Mouse (Mus musculus): ENCODE results near the gene Rgs6. TPM values are rescaled to one million over a fixed set of nuclear protein-coding genes. Genes with fewer than 3 reads are reported as not detected.

Rgs6 gene
- polyA plus RNA-seq, 2 experiments from 2014 or later: 0.28 TPM; not detected in 1

DNA sequence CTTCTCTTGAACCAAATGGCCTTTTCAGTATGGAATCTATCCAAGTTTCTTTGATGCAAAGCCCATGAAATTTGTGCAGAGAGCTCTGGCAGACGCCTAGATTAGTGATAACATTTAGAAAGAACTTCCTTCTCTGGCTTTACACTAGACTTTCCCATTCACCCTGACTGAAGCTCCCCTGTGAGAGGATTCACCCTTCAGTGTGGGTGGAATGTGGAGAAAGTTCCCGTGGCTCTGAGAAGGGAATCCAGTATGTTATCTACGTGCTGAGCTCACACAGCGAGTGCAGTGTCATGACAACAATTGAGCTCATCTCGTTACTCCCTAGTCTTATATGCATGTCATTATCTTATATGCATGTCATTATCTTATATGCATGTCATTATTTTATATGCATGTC lies 61.9 kb downstream of the Rgs6 start:
- no peak for ATAC-seq

DNA sequence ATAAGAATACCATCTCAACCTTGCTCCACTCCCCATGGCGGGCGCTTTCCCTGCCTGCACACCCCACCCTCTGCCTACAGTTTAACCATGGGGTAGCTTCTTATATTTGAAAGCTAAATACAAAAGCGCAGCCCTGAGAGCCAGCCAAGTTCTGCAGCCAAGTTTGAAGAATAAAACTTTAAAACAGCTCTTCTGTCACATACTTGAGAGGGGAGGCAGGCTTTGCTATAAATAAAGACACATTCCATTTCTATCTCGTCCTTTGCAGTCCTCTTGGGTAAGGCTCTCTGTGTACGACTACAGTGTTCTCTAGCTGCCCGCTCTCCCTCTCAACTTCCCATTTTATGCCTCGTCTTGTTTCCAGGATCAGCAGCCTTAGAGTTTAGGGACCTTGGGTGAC lies 76.5 kb downstream of the Rgs6 start:
- ATAC-seq: no peak

DNA sequence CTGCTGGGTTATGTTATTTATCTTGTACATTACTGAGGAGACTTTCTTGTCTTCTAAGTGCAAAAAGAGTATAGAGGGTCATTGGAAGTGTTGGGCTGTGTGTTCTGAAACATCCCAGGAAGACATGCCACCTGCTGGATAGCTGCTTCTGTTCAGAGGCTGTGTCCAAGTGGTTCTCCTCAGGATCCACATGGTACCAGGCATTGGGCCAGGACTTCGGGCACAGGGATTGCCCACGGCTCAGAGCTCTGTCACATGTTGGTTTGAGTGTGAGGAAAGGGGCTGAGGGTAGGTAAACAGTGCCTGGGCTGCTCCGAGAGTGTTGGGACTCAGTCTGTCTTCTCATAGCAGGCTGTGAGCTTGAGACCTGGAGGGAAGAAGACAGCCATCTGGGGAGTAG lies 79.3 kb downstream of the Rgs6 start:
- ATAC-seq: no peak

DNA sequence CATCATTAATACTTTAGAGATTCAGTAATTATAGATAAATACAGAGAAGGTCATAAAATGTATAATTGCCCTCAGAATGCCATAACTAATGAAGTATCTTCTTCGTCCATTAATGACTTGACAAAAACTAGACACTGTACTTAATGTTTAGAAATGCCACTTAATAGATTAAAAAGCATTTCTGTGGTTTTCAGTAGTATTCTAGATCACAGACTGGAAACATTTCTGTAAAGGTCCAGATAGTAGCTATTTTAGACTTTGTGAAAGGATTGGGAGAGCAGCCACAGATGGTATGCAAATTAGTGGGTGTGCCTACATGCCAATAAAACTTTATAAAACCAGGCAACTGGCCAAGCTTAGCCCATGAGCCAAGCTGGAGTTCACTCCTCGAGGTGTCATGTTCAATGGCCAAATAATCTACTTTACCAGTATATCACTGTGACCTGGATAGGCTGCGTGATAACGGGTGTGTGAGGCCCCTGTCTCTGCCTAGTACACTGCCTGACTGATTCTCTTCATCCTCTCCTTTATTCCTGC lies 82.2 kb downstream of the Rgs6 start:
- ATAC-seq: no peak

DNA sequence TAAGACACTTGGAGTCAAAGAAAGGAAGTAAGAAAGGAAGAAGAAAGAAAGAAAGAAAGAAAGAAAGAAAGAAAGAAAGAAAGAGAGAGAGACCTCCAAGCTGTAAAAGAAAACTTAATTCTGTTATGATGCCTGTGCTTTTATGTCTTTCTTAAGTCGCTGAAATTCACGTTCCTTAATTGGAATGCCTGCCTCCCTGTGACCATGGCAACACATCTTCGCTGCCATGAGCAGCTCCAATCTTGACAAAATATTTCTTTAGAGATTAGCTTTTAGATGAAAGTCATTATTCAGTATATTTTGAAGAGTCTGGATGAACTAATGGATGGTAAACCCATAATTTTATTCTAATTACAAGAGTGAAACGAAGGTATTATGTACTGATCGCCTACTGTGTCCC lies 83.5 kb downstream of the Rgs6 start:
- no peak for ATAC-seq

DNA sequence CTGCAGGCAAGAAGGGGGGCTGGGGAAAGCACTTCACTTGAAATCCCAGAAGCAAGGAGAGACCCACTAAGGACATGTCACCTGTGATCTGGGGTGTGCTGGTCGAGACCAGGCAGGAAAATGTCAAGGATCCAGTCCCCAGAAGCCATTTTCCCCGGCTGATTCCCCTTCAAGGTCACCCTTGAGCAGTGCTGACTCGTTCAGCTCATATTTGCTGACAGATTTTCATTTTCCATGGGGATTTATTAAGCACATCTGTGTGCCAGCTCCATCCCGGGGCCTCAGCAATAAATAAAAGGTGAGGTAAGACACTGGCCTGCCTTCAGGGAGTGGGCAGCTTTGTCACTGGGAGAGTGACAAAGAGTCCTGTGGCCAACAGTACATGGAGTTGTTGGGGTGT lies 87.0 kb downstream of the Rgs6 start:
- ATAC-seq: no peak

DNA sequence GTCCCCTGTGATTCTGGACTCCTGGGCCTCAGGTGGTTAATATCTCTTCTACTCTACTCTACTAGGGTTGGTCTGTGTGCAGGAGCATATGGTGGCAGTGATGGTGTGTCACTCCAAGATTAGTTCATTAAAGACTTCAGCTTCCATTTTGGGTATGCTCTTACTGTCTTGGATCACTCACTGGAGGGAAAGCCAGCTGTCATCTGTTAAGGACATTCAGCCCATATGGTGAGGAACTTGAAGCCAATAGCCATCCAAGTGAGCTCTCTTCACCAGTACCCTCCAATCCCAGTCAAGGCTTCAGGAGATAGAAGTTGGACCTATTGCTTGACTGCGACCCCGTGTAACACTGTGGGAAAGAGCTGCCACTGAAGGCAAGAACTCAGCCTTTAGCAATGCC lies 98.9 kb downstream of the Rgs6 start:
- no peak for ATAC-seq

DNA sequence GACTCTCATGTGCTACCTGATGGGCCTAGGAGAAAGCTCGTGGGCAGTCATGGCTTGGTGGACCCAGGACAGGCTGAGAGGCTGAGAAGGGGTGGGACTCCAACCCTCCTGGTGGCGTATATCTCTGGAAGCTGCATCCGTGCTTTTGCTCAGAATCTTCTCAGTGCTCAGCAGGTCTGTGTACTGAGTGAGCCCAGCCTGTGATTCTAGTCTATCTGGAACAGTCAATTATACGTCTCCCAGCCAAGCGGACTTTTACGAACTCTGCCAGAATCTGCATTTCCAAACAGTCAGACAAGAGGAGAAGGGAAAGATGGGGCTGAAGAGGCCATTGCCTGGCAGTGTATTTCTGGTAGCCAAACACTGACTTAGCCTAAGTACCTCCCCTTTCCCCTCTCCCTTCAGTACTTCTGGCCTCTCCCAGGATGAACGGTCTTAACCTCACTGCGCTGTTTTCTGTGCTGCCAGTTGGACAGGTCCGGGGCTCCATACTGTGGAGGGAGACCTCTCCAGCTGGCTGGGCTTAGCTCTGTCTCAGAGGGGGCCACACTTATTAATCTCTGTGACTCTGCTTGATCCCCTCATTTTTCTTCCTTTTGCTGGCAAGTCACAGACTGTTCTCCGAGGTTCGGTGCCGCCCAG lies 110.9 kb downstream of the Rgs6 start:
- no peak for ATAC-seq

DNA sequence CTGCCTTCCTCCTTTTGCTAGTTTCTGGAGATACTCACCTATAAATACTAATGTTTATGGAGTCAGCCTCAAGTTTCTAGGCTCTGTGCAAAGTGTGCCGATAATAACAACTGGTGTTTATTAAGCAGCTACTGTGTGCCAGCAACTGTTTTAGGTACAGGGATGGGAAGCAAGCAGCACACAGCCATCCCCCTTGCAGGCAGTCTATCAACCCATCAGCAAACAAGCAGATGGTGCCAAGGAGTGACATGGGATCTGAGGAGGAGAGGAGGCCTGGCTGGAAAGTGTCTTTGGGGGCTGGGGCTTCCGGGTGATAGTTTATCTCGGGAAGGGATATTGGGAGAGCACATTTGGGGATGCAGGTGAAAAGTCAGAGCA lies 111.4 kb downstream of the Rgs6 start:
- ATAC-seq: no peak

DNA sequence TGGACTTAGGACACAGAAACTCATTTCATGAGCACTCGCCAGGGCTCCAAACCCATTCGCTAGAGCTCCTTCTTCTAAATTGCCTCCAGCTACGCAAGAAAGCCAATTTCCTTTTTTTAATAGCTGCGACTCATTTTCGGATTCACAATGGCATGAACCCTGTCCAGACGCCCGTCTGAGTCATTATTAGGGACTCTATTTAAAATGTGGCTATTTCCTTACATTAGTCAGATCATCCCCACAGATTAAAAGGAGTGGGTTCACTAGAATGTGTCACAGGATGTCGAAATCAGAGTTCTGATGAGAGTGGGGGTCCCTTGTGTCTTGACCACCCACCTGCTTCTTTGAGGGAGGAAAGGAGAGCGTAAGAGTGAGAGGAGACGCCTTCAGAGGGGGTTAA lies 112.1 kb downstream of the Rgs6 start:
- ATAC-seq: no peak

DNA sequence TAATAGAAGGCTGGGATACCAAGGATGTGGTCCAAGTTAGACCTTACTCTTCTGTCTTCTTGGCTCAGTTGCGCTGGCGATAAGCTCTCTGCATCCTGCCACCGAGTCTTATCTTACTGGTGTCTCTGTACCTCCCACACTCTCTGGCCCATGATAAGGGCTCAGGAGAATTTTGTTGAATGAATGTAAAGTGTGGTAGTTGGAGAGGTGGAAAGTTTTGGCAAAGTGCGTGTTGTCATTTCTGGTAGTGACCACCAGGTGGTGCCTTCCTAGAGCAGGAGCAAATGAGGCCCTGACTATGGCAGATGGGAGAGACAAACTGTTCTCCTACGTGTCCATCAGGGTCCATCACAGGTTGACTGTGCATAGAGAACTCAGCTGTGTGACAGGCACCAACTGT lies 112.7 kb downstream of the Rgs6 start:
- ATAC-seq: no peak

DNA sequence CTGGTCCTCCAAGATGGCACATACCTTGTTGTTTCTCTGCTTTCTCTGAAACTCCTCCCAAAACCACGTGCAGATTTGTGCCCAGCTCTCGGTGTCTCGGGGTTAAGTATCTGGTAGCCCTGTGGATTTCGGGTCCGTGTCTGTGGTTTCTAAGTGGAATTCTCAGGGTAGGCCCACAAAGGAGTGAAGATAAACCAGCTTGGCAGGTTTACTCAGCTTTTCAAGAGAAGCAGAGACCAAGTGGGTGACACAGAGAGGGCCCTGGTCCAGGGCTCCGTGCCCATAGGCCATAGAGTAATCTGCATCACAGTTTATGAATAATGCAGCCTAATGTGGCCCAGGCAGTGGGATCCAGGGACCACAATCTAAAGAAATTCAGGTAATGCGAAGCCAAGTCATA lies 113.3 kb downstream of the Rgs6 start:
- no peak for ATAC-seq

DNA sequence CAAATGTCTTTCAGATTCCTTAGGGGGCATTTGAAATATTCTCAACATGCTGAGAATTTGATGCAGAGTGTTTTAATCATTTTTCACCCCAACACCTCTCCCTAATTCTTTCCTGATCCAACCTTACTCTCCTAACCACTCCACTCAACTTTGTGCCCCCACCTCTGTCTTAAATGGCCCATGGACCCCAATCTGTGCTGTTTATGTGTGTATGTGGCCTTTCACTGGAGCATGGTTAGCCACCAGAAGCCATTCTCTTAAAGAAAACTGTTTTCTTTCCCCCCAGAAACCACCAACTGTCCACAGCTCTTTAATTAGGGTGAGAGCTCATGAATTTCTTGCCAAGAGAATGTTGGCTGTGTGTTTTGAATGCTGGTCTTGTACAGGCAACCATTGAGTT lies 122.3 kb downstream of the Rgs6 start:
- no peak for ATAC-seq

DNA sequence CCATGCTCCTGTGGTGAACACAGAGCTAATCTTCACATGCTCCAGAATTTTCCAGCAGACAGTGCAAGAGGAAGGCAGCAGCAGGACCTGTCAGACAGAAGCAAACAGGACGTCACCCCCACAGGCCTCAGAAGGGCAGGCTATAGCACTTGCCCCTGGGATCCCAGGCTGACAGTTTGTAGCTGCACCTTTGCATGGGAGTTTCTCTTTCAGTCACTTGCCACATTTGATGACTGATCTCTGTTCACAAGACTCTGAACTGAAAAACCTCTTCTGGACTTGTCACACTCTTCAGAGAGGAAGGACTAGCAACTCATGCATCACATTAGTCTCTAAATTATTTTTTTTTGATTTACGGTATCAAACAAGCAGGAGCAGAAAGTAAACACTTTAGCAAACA lies 126.2 kb downstream of the Rgs6 start:
- no peak for ATAC-seq

DNA sequence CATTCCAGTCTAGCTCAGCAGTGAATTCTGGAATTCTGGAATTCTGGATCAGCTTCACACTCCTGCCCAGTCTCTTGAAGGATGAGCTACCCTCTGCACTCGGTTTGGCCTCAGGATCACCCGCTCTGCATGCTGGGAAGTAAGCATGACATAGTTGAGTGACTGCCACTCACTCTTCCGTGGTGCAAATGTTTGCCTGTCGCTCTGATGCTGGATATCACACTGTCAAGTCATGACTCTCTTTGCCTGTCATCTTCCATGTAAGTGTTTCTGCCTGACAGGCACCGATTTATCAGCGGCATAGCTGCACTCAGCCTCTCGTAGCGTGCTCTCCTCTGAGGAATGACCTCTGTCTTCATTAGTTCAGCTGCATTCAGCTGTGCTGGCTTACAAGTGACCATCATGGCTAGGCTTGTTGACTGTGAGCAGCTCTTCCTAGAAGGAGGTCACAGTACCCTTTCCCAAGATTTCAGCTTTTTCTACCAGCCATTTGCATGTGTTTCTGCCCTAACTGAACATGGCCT lies 135.0 kb downstream of the Rgs6 start:
- ATAC-seq: no peak

DNA sequence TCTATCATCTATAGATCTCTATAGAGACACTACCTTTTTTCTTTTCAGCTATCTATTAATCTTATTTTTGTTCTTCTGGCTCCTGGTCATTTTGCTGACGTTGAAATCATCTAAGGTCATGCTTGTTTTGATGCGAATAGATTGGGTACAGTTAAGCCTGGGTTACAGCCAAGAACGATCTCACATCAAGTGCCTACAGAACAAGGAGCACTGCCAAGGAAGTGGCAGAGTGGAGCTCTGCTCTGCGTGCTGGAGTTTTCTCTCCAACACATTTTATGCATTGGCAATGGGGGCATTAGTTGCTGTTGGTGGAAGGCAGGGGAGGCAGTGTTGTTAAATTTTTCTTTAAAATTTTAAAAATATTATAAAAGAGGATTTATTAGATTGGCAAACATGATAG lies 138.2 kb downstream of the Rgs6 start:
- ATAC-seq: no peak

DNA sequence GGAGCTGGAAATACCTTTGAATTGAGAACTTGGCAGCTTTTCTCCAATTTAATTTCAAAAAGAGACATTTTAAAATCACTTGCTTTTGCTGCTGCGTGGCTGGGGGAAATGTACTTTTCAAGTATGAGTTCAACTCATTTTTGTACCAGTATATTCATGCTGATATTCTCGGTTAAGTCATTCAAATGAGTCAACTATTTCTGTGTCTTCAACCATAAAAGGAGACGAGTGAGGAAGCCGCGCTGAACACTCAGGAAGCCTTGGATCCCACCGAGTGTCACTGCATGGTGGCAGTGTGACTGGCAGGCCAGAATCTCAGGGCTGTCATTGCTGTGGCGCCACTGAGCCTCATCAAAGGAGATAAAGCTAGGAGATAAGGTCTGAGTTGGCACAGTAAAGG lies 143.5 kb downstream of the Rgs6 start:
- no peak for ATAC-seq

DNA sequence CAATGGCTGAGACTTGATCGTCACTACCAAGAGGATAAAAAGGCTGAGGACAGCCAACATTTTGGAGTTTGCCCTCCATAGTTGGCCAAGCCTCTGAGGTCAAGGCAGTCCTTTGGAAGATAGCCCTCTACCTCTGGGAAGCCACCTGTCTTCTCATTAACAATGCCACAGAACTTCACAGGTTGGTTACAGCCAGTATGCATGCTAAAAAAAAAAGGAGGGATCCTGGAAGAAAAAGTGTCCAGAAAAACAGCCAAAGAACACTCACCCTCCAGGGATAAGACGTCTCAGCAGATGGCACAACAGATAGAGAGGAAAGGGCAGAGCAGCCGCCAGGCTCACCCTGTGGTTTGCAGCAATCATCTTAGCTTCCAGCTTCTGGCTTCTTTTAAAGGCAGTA lies 154.9 kb downstream of the Rgs6 start:
- ATAC-seq: no peak

DNA sequence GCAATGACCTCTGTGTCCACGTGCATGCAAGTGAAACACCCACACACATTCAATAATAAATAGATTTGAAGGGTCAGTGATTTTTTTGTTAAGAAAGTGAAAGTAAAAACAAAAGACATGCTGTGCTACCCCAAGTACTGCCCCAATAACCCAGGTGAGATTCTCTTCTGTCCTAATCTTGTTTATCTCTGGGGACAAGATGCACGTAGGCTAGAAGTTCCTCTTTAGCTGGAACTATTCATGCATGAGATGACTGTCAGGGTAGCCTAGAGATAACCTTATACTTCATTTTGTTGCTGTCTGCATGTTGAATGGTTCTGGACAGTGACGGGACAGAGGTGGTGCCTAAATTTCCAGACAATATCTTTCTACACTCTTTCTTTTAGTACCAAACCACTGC lies 155.9 kb downstream of the Rgs6 start:
- no peak for ATAC-seq

DNA sequence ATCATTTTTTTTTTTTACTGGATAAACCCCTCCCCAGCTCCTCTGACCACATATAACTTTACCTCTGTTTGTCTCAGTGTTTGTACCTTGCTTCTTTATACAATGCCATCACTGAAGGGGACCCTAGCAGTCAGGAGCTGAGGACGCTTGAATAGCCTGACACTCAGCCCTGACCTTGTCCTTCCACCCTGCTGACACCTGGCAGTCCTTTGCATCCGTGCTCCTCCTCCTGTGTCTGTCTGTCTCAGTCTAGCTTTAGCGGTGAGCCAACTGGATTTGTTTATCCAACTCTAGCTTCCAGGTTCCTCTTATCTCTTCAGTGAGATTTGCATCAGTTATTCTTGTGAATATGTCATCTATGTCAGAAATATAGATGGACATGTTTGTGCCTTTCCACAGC lies 156.7 kb downstream of the Rgs6 start:
- ATAC-seq: no peak

DNA sequence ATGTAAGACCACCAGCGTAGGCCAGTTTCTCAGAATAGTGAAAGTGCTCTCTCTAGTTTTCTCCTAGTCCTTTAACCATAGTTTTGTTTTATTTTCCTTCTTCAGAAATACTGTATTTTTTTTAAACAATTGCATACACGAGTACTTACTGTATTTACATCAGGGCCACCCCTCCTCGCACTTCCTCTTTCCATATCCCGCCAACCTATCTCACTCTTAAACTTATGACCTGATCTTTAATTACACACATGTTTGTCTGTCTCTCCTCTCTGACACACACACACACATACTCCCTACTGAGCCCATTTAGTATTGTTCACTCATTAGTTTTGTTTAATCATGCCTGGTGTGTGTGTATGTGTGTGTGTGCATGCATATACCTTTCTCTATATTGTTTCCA lies 159.0 kb downstream of the Rgs6 start:
- no peak for ATAC-seq

DNA sequence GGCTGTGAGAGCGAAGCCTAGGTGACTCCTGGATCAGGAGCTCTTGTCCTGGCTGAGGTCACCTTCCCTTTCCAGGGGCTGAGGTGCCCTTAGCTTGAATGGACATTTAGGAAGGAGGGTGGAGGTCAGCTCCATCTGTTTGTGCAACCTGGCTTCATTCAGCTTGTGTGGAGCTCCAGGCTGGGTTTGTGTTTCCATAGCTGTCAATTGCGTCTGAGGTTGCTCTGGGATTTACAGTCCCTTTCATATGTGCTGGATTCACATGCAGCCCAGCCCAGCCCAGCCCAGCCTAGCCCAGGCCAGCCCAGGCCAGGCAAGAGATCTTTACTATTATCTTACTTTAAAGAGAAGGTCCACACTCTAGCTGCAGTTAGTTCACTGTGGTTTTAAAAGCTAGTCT lies 163.8 kb downstream of the Rgs6 start:
- no peak for ATAC-seq

DNA sequence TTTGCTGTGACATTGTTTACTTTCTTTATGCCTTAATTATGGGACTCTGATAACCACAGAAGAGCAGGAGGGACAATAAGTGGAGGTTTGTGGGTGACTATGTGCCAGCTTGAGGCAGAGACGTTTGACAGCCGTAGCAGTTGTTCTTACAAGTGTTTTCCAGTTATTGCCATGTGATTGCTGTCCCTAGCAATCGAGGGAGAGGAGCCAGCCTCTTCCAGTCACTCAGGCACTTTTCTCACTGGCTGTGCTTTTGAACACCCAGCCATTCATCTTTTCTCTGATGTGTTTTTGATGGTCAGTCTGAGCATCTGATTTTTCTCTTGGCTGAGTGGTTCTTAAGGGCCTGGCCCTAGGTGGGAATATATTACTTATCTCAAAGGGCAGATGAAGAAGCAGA lies 166.4 kb downstream of the Rgs6 start:
- ATAC-seq: no peak

DNA sequence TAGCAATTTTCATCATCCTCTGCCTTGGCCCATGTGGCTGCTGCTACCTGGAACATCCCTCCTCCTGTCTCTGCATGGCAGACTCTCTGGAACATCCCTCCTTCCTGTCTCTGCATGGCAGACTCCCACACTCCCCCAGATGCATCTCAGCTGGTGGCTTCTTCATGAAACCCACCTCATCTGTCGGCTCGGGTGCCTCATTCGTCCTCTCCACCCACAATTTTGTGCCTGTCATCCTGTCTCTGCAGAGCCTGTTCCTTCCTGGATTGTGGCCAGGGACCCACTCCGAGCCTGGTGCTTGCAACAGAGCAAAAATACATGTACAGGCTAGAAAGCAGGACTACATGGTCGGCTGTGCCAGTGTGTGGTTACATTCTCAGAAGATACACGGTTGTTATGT lies 168.7 kb downstream of the Rgs6 start:
- no peak for ATAC-seq

DNA sequence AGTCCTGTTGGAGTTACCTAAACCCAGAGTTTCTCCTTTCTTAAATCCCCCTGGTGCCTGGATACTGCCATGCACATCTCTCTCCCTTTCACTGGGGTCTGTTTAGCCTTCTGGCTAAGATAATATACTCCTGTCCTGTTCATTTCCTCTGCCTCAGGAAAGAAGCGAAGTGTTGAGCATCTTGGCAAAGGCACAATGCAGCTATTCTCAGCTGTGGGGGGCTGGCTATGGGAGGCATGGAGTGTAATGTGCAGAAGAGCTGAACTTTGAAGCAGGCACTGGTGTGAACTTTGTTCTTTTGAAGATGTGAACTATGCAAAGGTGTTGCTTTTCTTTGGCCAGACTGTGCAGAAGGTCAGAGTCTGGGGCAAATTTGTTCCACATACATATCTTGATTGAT lies 169.3 kb downstream of the Rgs6 start:
- no peak for ATAC-seq
